Mouse (Mus musculus) erythroblast, adult 5-6 weeks (primary cell): Measurements from ENCODE around the gene AC134908.4. TPM values are rescaled to one million over a fixed set of nuclear protein-coding genes. Genes with fewer than 3 reads are reported as not detected.
"Not testable (repeated sequence)": the region's sequence is repeated elsewhere in the genome, so short reads cannot be mapped to it uniquely, and the experiment has no call there.

ENCODE experiments used
- ATAC-seq: replicated peaks from 2 replicates; pipeline ENCODE4 v1.8.0; 2016; ENCODE audit warnings: moderate number of reproducible peaks, mild to moderate bottlenecking, moderate TSS enrichment, inconsistent platforms; ENCODE audit not compliant: poor library complexity, low FRiP score, severe bottlenecking
- total RNA-seq, 2 experiments: library from RNA; stranded (forward) in 1 of 2; stranded (reverse) in 1 of 2; fragments of 150-400 nt in 1 of 2; fragments of 200-764, 138-1000 nt in 1 of 2; gene quantifications; 2 replicates each; pipeline versions ENCODE4 v1.2.3 to v1.2.4; 2015 to 2017; ENCODE audit warnings: low replicate concordance in 2 of 2

Gene AC134908.4
- total RNA-seq, 2 experiments from 2014 or later, result not detected

DNA sequence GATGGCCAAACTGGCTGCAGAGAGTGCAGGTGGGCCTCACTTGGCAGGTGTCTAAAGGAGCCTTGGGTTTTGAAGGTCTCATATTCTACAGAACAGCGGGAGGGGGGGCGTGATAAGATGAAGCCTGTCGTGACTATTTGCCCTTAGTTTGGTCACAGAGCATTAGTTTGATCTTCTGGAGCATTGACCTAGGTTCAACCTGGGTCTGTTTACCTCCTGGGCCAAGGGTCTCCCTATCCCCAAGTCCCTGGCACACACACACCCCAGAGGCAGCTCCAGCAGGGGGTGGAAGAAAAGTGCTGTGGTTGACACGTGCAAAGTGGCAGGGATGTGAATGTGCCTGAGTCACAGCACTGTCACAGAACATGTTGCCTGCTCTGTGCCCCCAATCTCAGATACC, 15.4 kb upstream of the AC134908.4 start:
- no peak for ATAC-seq

DNA sequence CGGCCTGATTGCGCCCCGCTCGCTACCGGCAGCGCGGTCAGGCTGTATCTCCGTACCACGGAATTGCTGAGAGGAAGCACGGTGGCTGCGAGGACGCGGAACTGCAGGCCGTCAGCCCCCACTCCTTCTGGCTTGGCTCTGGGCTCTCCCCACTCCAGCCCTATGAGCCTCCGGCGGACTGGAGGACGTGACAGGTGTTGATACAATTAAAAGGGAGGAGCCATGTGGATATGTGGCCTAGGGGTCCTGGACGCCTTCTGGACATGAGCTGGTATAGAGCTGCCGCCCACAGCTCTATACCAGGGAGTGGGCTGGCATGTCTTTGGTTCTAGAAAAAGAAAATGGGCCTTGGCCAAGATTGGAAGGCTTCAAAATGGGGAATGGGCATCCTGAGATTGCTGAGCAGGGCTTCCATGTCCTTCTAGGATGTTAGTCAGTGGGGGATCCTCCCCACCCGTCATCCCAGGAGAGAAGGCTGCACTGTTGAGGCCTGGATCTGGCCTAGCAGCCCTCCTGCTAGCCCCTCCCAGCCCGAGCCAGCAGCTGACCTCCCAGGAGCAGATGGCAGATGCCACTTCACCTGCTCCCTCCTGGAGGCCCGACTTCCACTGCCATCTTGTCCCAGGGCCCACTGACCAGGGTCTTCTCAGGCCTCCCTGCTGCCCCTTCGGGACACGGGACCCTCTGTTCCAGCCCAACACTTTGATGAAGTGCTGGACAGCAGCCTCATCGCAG, 14.3 kb upstream of the AC134908.4 start:
- no peak for ATAC-seq

GRCm38 (mm10) chr17:25808789-25809605, 13.5 kb upstream of the AC134908.4 start, which contains the start of gene Fbxl16:
TSS of gene Fbxl16 (plus strand) at chr17:25809085.
- ATAC-seq, result no peak

- no peak for ATAC-seq
Measured at GRCm38 (mm10) chr17:25808028-25808427, 12.6 kb upstream of the AC134908.4 start.

- ATAC-seq, result not testable (repeated sequence)
Measured at GRCm38 (mm10) chr17:25807452-25807851, 12.0 kb upstream of the AC134908.4 start.

GRCm38 (mm10) chr17:25806507-25806906, 11.0 kb upstream of the AC134908.4 start:
- no peak for ATAC-seq

- ATAC-seq, result no peak
Measured at GRCm38 (mm10) chr17:25802825-25803517, 7.5 kb upstream of the AC134908.4 start.

DNA sequence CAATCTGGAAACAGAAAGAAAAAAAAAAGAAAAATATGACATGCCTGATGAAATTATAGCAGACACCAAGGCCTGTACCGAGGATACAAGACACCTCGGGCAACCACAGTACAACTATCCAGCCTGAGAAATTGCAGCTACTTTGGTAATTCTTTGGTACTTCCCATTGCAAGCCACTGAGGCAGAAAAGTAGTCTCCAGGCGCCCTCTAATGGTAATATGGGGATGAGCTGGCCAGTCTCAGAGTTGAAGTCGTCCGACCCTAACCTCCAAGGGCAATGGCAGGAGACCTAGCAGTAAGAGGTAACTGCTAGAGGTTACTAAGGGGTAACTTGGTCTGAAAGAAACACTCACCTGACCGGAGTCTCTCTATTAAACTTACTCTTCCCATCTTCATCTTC, 5.6 kb upstream of the AC134908.4 start:
- ATAC-seq, result peak; percentile 74

- ATAC-seq, result peak; percentile 83
Measured at GRCm38 (mm10) chr17:25796951-25797369, 1.5 kb upstream of the AC134908.4 start, which contains the start of gene Metrn. TSS of gene Metrn (minus strand) at chr17:25797136.

DNA sequence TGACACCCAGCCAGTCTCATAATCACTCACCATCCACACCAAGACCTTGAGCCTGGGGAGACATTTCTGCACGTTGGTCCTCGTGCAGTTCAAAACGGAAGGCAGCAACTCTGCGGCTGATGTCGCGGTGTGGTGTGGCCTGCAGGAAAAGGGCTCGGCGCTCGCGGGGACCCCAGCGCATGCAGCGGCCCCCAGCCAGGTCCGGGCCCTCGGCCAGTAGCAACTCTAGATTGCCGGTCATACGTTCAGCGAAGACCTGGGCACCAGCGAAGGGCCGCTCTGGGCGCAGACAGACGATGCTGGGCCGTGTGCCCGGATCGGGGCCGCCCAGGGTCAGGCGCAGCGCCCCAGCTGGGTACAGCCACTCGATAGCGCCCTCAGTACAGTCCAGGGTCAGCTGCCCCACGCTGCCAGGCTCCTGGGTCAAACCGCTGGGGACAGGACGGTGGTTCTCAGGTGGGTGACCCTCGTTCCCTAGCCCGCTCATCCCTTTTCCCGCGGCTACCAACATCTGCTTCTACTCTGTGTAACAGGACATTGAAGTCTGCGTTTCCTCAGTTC, 832 bp upstream of the AC134908.4 start:
- no peak for ATAC-seq

- ATAC-seq, result no peak
Measured at GRCm38 (mm10) chr17:25794998-25795397, 461 bp downstream of the AC134908.4 start.

GRCm38 (mm10) chr17:25794197-25794596, 1.3 kb downstream of the AC134908.4 start:
- ATAC-seq, result no peak

GRCm38 (mm10) chr17:25792615-25793014, 2.8 kb downstream of the AC134908.4 start, which contains the start of gene Fam173a:
TSS of gene Fam173a (minus strand) at chr17:25792901.
- ATAC-seq, result peak; percentile 42; the same call in 1 of the 2 replicates

DNA sequence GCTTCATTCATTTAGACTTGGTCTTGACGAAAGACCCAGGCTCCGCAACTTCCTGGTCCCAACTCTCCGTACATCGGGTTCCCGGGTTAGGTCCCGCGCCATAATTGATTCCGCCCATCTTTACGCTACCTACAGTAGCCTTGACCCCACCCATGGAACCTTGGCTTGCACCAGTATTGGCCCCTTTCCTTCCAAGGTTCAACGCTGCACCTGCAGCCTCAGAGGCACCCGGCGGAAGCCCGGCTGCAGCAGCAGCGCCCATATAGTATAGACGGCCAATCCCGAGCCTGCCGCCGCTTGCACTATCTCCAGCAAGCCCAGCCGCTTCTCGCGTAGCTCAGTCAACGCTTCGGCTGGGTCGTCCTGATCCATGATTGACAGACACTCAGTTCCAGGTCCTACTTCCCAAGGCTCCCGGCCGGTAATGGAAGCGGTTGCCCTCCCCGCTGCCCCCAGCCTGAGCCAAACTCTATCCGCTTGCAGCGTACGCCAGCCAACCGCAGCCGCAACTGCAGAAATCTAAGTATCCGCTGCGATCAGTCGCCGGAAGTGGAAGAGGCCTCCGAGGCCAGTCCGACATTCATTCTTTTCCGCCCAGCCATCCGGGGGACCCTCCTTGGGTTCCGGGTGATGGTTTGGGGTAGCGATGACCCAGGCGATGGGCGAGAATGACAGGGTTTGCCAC, 3.5 kb downstream of the AC134908.4 start:
- ATAC-seq, result peak; percentile 77

- no peak for ATAC-seq
Measured at GRCm38 (mm10) chr17:25791320-25791842, 4.1 kb downstream of the AC134908.4 start.

- ATAC-seq, result no peak
Measured at GRCm38 (mm10) chr17:25786781-25787504, 8.5 kb downstream of the AC134908.4 start.

- no peak for ATAC-seq
Measured at GRCm38 (mm10) chr17:25786280-25786679, 9.2 kb downstream of the AC134908.4 start, which contains the start of gene Ccdc78. TSS of gene Ccdc78 (plus strand) at chr17:25786580.

- peak; percentile 86 for ATAC-seq
Measured at GRCm38 (mm10) chr17:25785281-25785745, 10.1 kb downstream of the AC134908.4 start, which contains the start of gene Haghl. TSS of gene Haghl (minus strand) at chr17:25785673.
